In the genomic region with DNA sequence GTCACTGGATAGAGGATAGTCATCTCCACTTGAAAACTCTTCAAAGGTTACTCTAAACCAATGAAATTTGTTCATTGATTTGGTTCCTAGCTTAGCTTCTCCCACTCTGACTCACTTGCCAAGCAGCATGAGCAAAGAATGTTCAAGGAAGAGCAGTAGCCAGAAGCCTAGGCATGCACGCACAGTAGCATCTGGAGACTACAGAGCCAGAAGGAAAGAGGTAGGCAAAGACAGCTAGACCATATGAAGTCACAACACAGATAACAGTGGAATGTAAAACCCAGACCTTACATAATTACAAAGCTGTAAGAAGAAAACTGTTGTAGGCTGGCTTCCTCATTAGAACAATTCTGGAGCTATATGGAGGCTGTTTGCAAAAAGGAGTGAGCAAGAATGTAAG, we compare ENCODE assay signal across 27 mouse cellular contexts. TPM values are rescaled to one million over a fixed set of nuclear protein-coding genes. Genes with fewer than 3 reads are reported as not detected.
A peak's percentile ranks its signal among the peaks of the same experiment; 100 is the strongest.
DNase-seq lines count a peak whose midpoint lies in the region; ATAC-seq and TF ChIP-seq lines count a peak whose summit lies in the region.
"Had no signal": no experiment of that assay in that cellular context is flagged by ENCODE, and none has a peak within 500 bp of the region (broad histone marks: within the 10 kb centered on the region; RNA-seq: fewer than 3 reads in every experiment).

No protein-coding gene starts in this region.

- H3K9ac ChIP-seq in kidney, embryonic 14.5 days (ENCODE audit: low read depth, low read length) = no peak overlapping the region
- H3K9ac ChIP-seq: forebrain, embryonic 12.5 days; forebrain, postnatal 0 days; liver, embryonic 13.5 days; midbrain, embryonic 13.5 days; neural tube, embryonic 13.5 days had no signal

- ATAC-seq in kidney, embryonic 14.5 days (ENCODE audit: low FRiP score, low TSS enrichment) = no peak
- ATAC-seq: CD4-positive, CD25-positive, alpha-beta regulatory T cell, adult 4 months; forebrain, postnatal 0 days; hindbrain, embryonic 16.5 days; lung, postnatal 0 days; midbrain, embryonic 13.5 days had no signal

- H3K27ac ChIP-seq in embryonic fibroblast, embryonic 13.5 days (ENCODE audit: insufficient read depth, low read length) = peak overlapping the region; percentile 71; the same call in 1 of the 2 replicates
- no peak overlapping the region for H3K27ac ChIP-seq in kidney, embryonic 14.5 days (ENCODE audit: low read depth, low read length)
- H3K27ac ChIP-seq: forebrain, embryonic 12.5 days; liver, embryonic 13.5 days; midbrain, embryonic 13.5 days; neural tube, embryonic 13.5 days had no signal

- no peak for TF ChIP-seq CTCF in embryonic fibroblast, embryonic 13.5 days (IDR thresholded peaks at IDR 0.05; ENCODE audit: borderline replicate concordance, insufficient read depth, low read length)

- no peak for TF ChIP-seq POLR2A in embryonic fibroblast, embryonic 13.5 days (IDR thresholded peaks at IDR 0.05; ENCODE audit: low read depth, low read length)

- H3K36me3 ChIP-seq in kidney, embryonic 14.5 days (ENCODE audit: control insufficient read depth, insufficient read depth, low read length) = no peaks in the 10 kb centered on the region
- H3K36me3 ChIP-seq: forebrain, embryonic 12.5 days; liver, embryonic 13.5 days; midbrain, embryonic 13.5 days; neural tube, embryonic 13.5 days had no signal

- H3K4me3 ChIP-seq in embryonic fibroblast, embryonic 13.5 days (ENCODE audit: insufficient read depth, low read length) = no peak overlapping the region
- no peak overlapping the region for H3K4me3 ChIP-seq in kidney, embryonic 14.5 days (ENCODE audit: low read length)
- H3K4me3 ChIP-seq: forebrain, embryonic 12.5 days; liver, embryonic 13.5 days; midbrain, embryonic 13.5 days; neural tube, embryonic 13.5 days had no signal

- 91% methylated on average over 1 of the region's 1 CpGs for WGBS in kidney, embryonic 14.5 days

- no peaks in the 10 kb centered on the region for H3K4me1 ChIP-seq in embryonic fibroblast, embryonic 13.5 days (ENCODE audit: control insufficient read depth, insufficient read depth, low read length)
- no peaks in the 10 kb centered on the region for H3K4me1 ChIP-seq in kidney, embryonic 14.5 days (ENCODE audit: control insufficient read depth, insufficient read depth, low read length)
- H3K4me1 ChIP-seq: forebrain, embryonic 12.5 days; liver, embryonic 13.5 days; midbrain, embryonic 13.5 days; neural tube, embryonic 13.5 days had no signal

- no peaks in the 10 kb centered on the region for H3K27me3 ChIP-seq in kidney, embryonic 14.5 days (ENCODE audit: control insufficient read depth, insufficient read depth, low read length)
- H3K27me3 ChIP-seq: forebrain, embryonic 12.5 days; liver, embryonic 13.5 days; midbrain, embryonic 13.5 days; neural tube, embryonic 13.5 days had no signal

- peak; percentile 21 for DNase-seq in layer of hippocampus, adult 11-12 months (ENCODE audit: low spot score)
- no peak for DNase-seq in layer of hippocampus, postnatal 14 days (ENCODE audit: low spot score in 2 of 2)
- peak; percentile 47 for DNase-seq in right cerebral cortex, adult 18-20 months
- no peak for DNase-seq in right cerebral cortex, postnatal 4 days
- DNase-seq in telencephalon, adult 2 months (ENCODE audit: low read depth, low spot score) = peak; percentile 72
- DNase-seq: adrenal gland, postnatal 25 days; cerebellum, adult 18-20 months; cerebellum, postnatal 10 days; forebrain, postnatal 0 days; gastrocnemius, postnatal 10 days; heart, postnatal 14 days; kidney, adult 18-20 months; kidney, postnatal 36 days; liver, embryonic 13.5 days; lung, adult 18-20 months; lung, postnatal 4 days; thymus, postnatal 14 days had no signal

- no peak overlapping the region for H3K4me2 ChIP-seq in kidney, embryonic 14.5 days (replicated peaks; ENCODE audit: low read depth, low read length)
- H3K4me2 ChIP-seq: forebrain, embryonic 12.5 days; liver, embryonic 13.5 days; midbrain, embryonic 13.5 days; neural tube, embryonic 13.5 days had no signal

- H3K9me3 ChIP-seq in kidney, embryonic 14.5 days (ENCODE audit: control insufficient read depth, low read length) = no peaks in the 10 kb centered on the region
- H3K9me3 ChIP-seq: forebrain, embryonic 12.5 days; liver, embryonic 13.5 days; midbrain, embryonic 13.5 days; neural tube, embryonic 13.5 days had no signal

RNA-seq across cellular contexts. Expression of a gene that starts 8.4 kb away (rescaled TPM):
- total RNA-seq in layer of hippocampus, postnatal 14 days (2021) = 1 to 10 TPM; 2.3 to 2.6 TPM
- polyA plus RNA-seq in embryonic fibroblast, embryonic 13.5 days (2011; ENCODE audit: insufficient read length, low read depth, missing spikeins) = 0.14 TPM in 1 of 2 replicates, not detected in the other
- 0.49 and 1.2 TPM in 2 replicates for polyA plus RNA-seq in kidney, embryonic 14.5 days (2014; fragmentation: Nextera tagmentation; extraction: Ambion mirVana)
- total RNA-seq: megakaryocyte-erythroid progenitor cell, adult 5-6 weeks had no signal
- polyA plus RNA-seq: CD4-positive, CD25-positive, alpha-beta regulatory T cell, adult 4 months; heart, embryonic 14.5 days; liver, embryonic 13.5 days had no signal

Comparison
In these comparisons a context has a peak if more than half of its experiments do, and no peak if none do; other contexts are left out.
1. DNase-seq: peak in layer of hippocampus, adult 11-12 months (single experiment), right cerebral cortex, adult 18-20 months (single experiment) and telencephalon, adult 2 months (single experiment); none in layer of hippocampus, postnatal 14 days (0 of 2) and right cerebral cortex, postnatal 4 days (single experiment).